8 mouse cellular contexts compared by ENCODE assay signal in the genomic region with DNA sequence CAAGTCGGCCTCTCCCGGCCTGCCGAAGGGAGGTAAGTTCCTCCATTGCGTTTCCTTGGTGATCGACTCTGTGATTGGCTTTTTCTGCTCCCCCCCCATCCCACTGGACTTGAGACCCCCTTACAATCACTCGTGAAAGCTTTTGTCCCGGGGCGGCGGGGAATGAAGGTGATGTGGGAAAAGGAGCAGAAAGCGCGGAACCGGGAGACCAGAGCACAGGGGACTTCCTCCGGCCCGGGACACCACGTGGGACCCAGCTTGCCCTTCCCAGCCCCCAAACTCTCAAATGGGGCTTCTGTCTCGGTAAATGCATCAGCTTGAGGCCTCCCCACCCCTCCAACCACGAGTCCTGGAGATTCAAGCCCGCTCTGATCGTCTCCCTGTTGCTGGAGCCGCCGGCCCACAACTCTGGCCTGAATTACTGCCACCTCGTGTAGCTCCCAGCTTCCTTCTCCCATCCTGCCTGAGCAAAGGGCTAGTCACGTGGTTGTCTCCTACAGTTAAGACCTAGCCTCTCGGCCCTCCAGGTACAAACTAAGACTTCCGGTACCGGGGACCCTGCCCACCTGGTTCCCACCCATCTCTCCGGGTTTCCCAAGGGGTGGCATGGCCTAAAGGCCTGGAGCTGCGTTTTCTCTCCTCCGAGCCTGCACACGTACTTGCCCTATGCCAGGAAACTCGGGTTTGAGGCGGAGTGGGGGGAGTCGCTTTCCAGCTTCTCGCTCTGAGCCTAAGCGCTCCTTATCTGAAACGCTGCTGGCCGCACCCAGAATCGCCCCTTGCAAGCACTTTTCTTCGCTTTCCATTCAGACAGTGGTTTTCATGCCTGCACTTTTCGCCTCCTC. TPM values are rescaled to one million over a fixed set of nuclear protein-coding genes. Genes with fewer than 3 reads are reported as not detected.
DNase-seq lines count a peak whose midpoint lies in the region; ATAC-seq and TF ChIP-seq lines count a peak whose summit lies in the region.

No protein-coding gene starts in this region.

- under 1% methylated on average over 40 of the region's 40 CpGs for WGBS in liver, adult 2 months
- WGBS in midbrain, embryonic 16.5 days: under 1% methylated on average over 40 of the region's 40 CpGs
- under 1% methylated on average over 40 of the region's 40 CpGs for WGBS in stomach, embryonic 15.5 days

- no peaks in the 10 kb centered on the region for H3K9me3 ChIP-seq in midbrain, embryonic 16.5 days (replicated peaks; ENCODE audit: control insufficient read depth, low read length, poor library complexity, severe bottlenecking)
- no peaks in the 10 kb centered on the region for H3K9me3 ChIP-seq in stomach, embryonic 15.5 days

- peak overlapping the region; percentile 39 for H3K4me3 ChIP-seq in cortical plate, adult 2 months (ENCODE audit: insufficient read depth, low read length)
- H3K4me3 ChIP-seq in liver, adult 2 months (ENCODE audit: insufficient read depth, low read depth, low read length): peak overlapping the region; percentile 71
- H3K4me3 ChIP-seq in midbrain, embryonic 16.5 days (ENCODE audit: low read depth, low read length): peak overlapping the region; percentile 41
- peak overlapping the region; percentile 64 for H3K4me3 ChIP-seq in stomach, embryonic 15.5 days (replicated peaks)

- peaks cover 8% of the 10 kb centered on the region for H3K79me2 ChIP-seq in liver, adult 2 months (ENCODE audit: control insufficient read depth, insufficient read depth, low read length)

- peak; percentile 19 for ATAC-seq in inflammation-experienced regulatory T-cells, adult 6 months
- no peak for ATAC-seq in midbrain, embryonic 16.5 days
- peak; percentile 54 for ATAC-seq in stomach, embryonic 15.5 days (ENCODE audit: insufficient read depth, low FRiP score, low read depth)

- peak overlapping the region; percentile 72 for H3K9ac ChIP-seq in liver, adult 2 months (ENCODE audit: low read depth, low read length)
- peak overlapping the region; percentile 52 for H3K9ac ChIP-seq in midbrain, embryonic 16.5 days (ENCODE audit: low read depth, low read length)
- H3K9ac ChIP-seq in stomach, embryonic 15.5 days: peak overlapping the region; percentile 67

- intact Hi-C loops in gastrocnemius, postnatal 14 days (cut with DNase I; ENCODE audit: low total_unique reads): no loop called here

- H3K4me1 ChIP-seq in cortical plate, adult 2 months (ENCODE audit: control insufficient read depth, insufficient read depth, low read length): peaks cover 3% of the 10 kb centered on the region; the same call in 1 of the 2 replicates
- peaks cover 21% of the 10 kb centered on the region for H3K4me1 ChIP-seq in liver, adult 2 months (ENCODE audit: control insufficient read depth, insufficient read depth, low read length)
- peaks cover 20% of the 10 kb centered on the region for H3K4me1 ChIP-seq in midbrain, embryonic 16.5 days (ENCODE audit: control insufficient read depth, insufficient read depth, low read length)
- peaks cover 18% of the 10 kb centered on the region for H3K4me1 ChIP-seq in stomach, embryonic 15.5 days

- no peak overlapping the region for H3K27ac ChIP-seq in cortical plate, adult 2 months (ENCODE audit: insufficient read depth, low read length)
- peak overlapping the region; percentile 83 for H3K27ac ChIP-seq in liver, adult 2 months (replicated peaks; ENCODE audit: insufficient read depth, low read depth, low read length)
- peak overlapping the region; percentile 73 for H3K27ac ChIP-seq in midbrain, embryonic 16.5 days (ENCODE audit: low read length)
- peak overlapping the region; percentile 97 for H3K27ac ChIP-seq in stomach, embryonic 15.5 days

- no peak for TF ChIP-seq CTCF in cortical plate, adult 2 months (IDR thresholded peaks at IDR 0.05; ENCODE audit: extremely low read depth, insufficient read depth, low read length)
- TF ChIP-seq CTCF in liver, adult 2 months (IDR thresholded peaks at IDR 0.05; ENCODE audit: low read depth, low read length): no peak; the same call in 1 of the 2 replicates

- H3K27me3 ChIP-seq in liver, adult 2 months (ENCODE audit: control insufficient read depth, insufficient read depth, low read length): no peaks in the 10 kb centered on the region
- peaks cover 3% of the 10 kb centered on the region; the same call in 1 of the 2 replicates for H3K27me3 ChIP-seq in midbrain, embryonic 16.5 days (ENCODE audit: control insufficient read depth, insufficient read depth, low read depth, low read length)
- no peaks in the 10 kb centered on the region for H3K27me3 ChIP-seq in stomach, embryonic 15.5 days (replicated peaks)

- H3K4me2 ChIP-seq in midbrain, embryonic 16.5 days (ENCODE audit: low read length): peak overlapping the region; percentile 97
- peak overlapping the region; percentile 87 for H3K4me2 ChIP-seq in stomach, embryonic 15.5 days

- DNase-seq in 3134 (ENCODE audit: extremely low read depth, insufficient read length, low spot score) (peak; percentile 91), ZHBTc4 (ENCODE audit: low read depth, low spot score) (peak; percentile 87)
- peak; percentile 30 for DNase-seq in gastrocnemius, postnatal 14 days
- peak; percentile 84 for DNase-seq in liver, adult 2 months (ENCODE audit: extremely low read depth, low read depth, low spot score)

- 0 out of 2 replicates have a peak, but pooled peaks have one; percentile 44 for TF ChIP-seq POLR2A in cortical plate, adult 2 months (IDR thresholded peaks at IDR 0.05; ENCODE audit: extremely low read depth, insufficient read depth, low read length)
- TF ChIP-seq POLR2A in liver, adult 2 months (IDR thresholded peaks at IDR 0.05; ENCODE audit: extremely low read depth, insufficient read depth, low read length): 0 out of 2 replicates have a peak, but pooled peaks have one; percentile 42

- H3K36me3 ChIP-seq in liver, adult 2 months (ENCODE audit: control insufficient read depth, insufficient read depth, low read length): no peaks in the 10 kb centered on the region
- no peaks in the 10 kb centered on the region for H3K36me3 ChIP-seq in midbrain, embryonic 16.5 days (ENCODE audit: control insufficient read depth, insufficient read depth, low read length)
- H3K36me3 ChIP-seq in stomach, embryonic 15.5 days: no peaks in the 10 kb centered on the region

RNA-seq across cellular contexts. Expression of a gene that starts 5.3 kb away (rescaled TPM):
- 153 and 167 TPM in 2 replicates for polyA plus RNA-seq in cortical plate, adult 2 months (2012; rRNA removed)
- 10 to 100 TPM; 75.4 to 90.4 TPM for total RNA-seq in gastrocnemius, postnatal 14 days (2021)
- polyA plus RNA-seq in inflammation-experienced regulatory T-cells, adult 6 months (2017; shearing (Covaris generic)): 100 to 1,000 TPM; 374 to 393 (median 380) TPM
- total RNA-seq in liver, adult 2 months (2014; rRNA removed): 64.2 and 85.1 TPM in 2 replicates
- polyA plus RNA-seq in liver, adult 2 months (2012; rRNA removed): 25.9 and 26.3 TPM in 2 replicates
- polyA plus RNA-seq in midbrain, embryonic 16.5 days (2015; fragmentation: Nextera tagmentation; extraction: Ambion mirVana): 314 and 357 TPM in 2 replicates
- polyA plus RNA-seq in stomach, embryonic 15.5 days (2015; fragmentation: Nextera tagmentation; extraction: Ambion mirVana): 426 and 452 TPM in 2 replicates

RNA-seq across cellular contexts. Expression of a gene that starts 13.8 kb away (rescaled TPM):
- polyA plus RNA-seq in cortical plate, adult 2 months (2012; rRNA removed): 50.8 and 51.9 TPM in 2 replicates
- total RNA-seq in gastrocnemius, postnatal 14 days (2021): 1 to 10 TPM; 3.2 to 3.3 TPM
- polyA plus RNA-seq in inflammation-experienced regulatory T-cells, adult 6 months (2017; shearing (Covaris generic)): 1 to 10 TPM in 2 of 3 experiments, under 1 TPM in 1; 0.59 to 2.1 (median 1.1) TPM
- total RNA-seq in liver, adult 2 months (2014; rRNA removed): 5.5 and 7.5 TPM in 2 replicates
- 9.7 and 10.3 TPM in 2 replicates for polyA plus RNA-seq in liver, adult 2 months (2012; rRNA removed)
- polyA plus RNA-seq in midbrain, embryonic 16.5 days (2015; fragmentation: Nextera tagmentation; extraction: Ambion mirVana): 82.5 and 85.9 TPM in 2 replicates
- 27.2 and 27.9 TPM in 2 replicates for polyA plus RNA-seq in stomach, embryonic 15.5 days (2015; fragmentation: Nextera tagmentation; extraction: Ambion mirVana)

RNA-seq across cellular contexts. Expression of a gene that starts 15.0 kb away (rescaled TPM):
- polyA plus RNA-seq in cortical plate, adult 2 months (2012; rRNA removed): 2.2 and 2.4 TPM in 2 replicates
- total RNA-seq in gastrocnemius, postnatal 14 days (2021): 1 to 10 TPM; 5.9 to 6.4 TPM
- under 1 TPM; 0.59 to 0.91 (median 0.71) TPM for polyA plus RNA-seq in inflammation-experienced regulatory T-cells, adult 6 months (2017; shearing (Covaris generic))
- 0.40 and 0.74 TPM in 2 replicates for total RNA-seq in liver, adult 2 months (2014; rRNA removed)
- 0.96 and 1.5 TPM in 2 replicates for polyA plus RNA-seq in liver, adult 2 months (2012; rRNA removed)
- 1.5 and 2.1 TPM in 2 replicates for polyA plus RNA-seq in midbrain, embryonic 16.5 days (2015; fragmentation: Nextera tagmentation; extraction: Ambion mirVana)
- 7.9 and 10.5 TPM in 2 replicates for polyA plus RNA-seq in stomach, embryonic 15.5 days (2015; fragmentation: Nextera tagmentation; extraction: Ambion mirVana)

RNA-seq across cellular contexts. Expression of a gene that starts 31.0 kb away (rescaled TPM):
- polyA plus RNA-seq in cortical plate, adult 2 months (2012; rRNA removed): 18.9 and 19.5 TPM in 2 replicates
- 1 to 10 TPM; 3.5 to 4.0 TPM for total RNA-seq in gastrocnemius, postnatal 14 days (2021)
- 10 to 100 TPM; 30.9 to 38.9 (median 31.7) TPM for polyA plus RNA-seq in inflammation-experienced regulatory T-cells, adult 6 months (2017; shearing (Covaris generic))
- total RNA-seq in liver, adult 2 months (2014; rRNA removed): 16.8 and 26.1 TPM in 2 replicates
- 48.9 and 53.4 TPM in 2 replicates for polyA plus RNA-seq in liver, adult 2 months (2012; rRNA removed)
- 21.1 and 26.9 TPM in 2 replicates for polyA plus RNA-seq in midbrain, embryonic 16.5 days (2015; fragmentation: Nextera tagmentation; extraction: Ambion mirVana)
- 46.5 and 47.1 TPM in 2 replicates for polyA plus RNA-seq in stomach, embryonic 15.5 days (2015; fragmentation: Nextera tagmentation; extraction: Ambion mirVana)

Comparison
In these comparisons a context has a peak if more than half of its experiments do, and no peak if none do; other contexts are left out.
1. DNase-seq: peak in every context shown above with its lines; median percentile 91 in 3134; 87 in ZHBTc4; 84 in liver, adult 2 months; 30 in gastrocnemius, postnatal 14 days.